Mouse (Mus musculus) thymus, adult 2 months (tissue): Measurements from ENCODE around the gene Mrps23. TPM values are rescaled to one million over a fixed set of nuclear protein-coding genes. Genes with fewer than 3 reads are reported as not detected.

Experiments
- DNase-seq: peaks from one replicate; pipeline ENCODE4 v3.0.0; 2021
- H3K27ac ChIP-seq: fragments of 200-500 bp; 2 replicates; pipeline ENCODE4 v1.5.1; 2012; ENCODE audit warnings: low read length, control low read depth; ENCODE audit not compliant: control insufficient read depth, insufficient read depth
- H3K27me3 ChIP-seq: fragments of 200-500 bp; 2 replicates; pipeline ENCODE4 v1.6.1; 2012; ENCODE audit warnings: mild to moderate bottlenecking, low read length, moderate library complexity, mixed read lengths; ENCODE audit not compliant: control insufficient read depth, insufficient read depth
- H3K36me3 ChIP-seq: fragments of 200-500 bp; 2 replicates; pipeline ENCODE4 v1.6.1; 2012; ENCODE audit warnings: mild to moderate bottlenecking, low read length, moderate library complexity; ENCODE audit not compliant: control insufficient read depth, insufficient read depth
- H3K4me1 ChIP-seq: fragments of 200-500 bp; replicated peaks from 2 replicates; pipeline ENCODE4 v1.6.1; 2012; ENCODE audit warnings: low read length; ENCODE audit not compliant: control insufficient read depth, insufficient read depth
- H3K4me3 ChIP-seq: fragments of 200-500 bp; 2 replicates; pipeline ENCODE4 v1.5.1; 2012; ENCODE audit warnings: mild to moderate bottlenecking, low read length, control low read depth, moderate library complexity; ENCODE audit not compliant: control insufficient read depth, insufficient read depth
- CTCF ChIP-seq: fragments of 200-500 bp; IDR thresholded peaks from 2 replicates; pipeline ENCODE4 v1.5.1; 2012; ENCODE audit warnings: mild to moderate bottlenecking, control low read depth, low read length, moderate library complexity, borderline replicate concordance; ENCODE audit not compliant: control insufficient read depth, poor library complexity, insufficient read depth; ENCODE audit errors: extremely low read depth
- POLR2A ChIP-seq: fragments of 200-500 bp; IDR thresholded peaks from 2 replicates; pipeline ENCODE4 v1.6.1; 2012; ENCODE audit warnings: mild to moderate bottlenecking, low read length, control low read depth, moderate library complexity; ENCODE audit not compliant: control insufficient read depth, poor library complexity, insufficient read depth; ENCODE audit errors: extremely low read depth
- WGBS: fragments of 180-500 bp; shearing (Covaris S2); methylation state at CpG from one replicate; pipeline ENCODE4 v1.1.7; 2018; 5-methylcytosine and 5-hydroxymethylcytosine counted together
- polyA plus RNA-seq: library from polyadenylated mRNA; depleted of rRNA; stranded (reverse); fragments of >200 nt; gene quantifications from 2 replicates; pipeline ENCODE4 v1.2.3, GENCODE M21; 2012

Mrps23 gene
- polyA plus RNA-seq, 1 experiment = 47.6 TPM

DNA sequence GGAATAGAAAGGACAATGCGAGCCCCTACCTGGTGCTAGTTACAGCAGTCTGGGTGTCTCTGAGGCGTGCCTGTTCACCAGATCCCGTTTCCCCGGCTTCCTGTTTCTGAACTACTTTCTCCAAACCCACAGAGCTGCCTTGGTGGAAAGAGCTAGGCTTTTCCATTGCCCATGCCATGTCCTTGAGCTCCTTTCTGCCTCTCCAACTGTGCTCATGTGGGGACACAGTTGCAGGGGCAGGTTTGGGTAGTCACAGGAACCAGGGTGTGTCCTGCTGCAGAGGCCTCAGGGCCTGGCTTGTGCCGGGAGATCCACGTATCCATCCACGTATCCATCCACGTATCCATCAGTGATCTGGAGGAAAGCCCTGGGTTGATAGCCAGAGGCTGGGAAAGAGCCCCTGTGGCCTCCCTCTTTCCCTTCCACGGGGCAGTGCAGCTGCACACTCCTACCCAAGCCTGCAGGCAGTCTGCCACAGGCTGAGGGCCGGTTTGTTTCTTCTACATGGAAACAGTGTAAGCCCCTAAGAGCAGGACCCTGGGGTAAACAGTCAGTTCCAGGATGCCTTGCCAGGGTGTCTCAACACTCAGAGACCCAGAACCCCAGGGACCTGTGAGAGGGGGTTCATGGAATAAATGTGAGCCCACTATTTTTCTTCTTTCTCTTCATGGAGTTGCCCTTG is 38.4 kb upstream of the Mrps23 start:
- H3K27me3 ChIP-seq = no peaks in the 10 kb centered on the region
- TF ChIP-seq POLR2A (no peak), CTCF (no peak)
- H3K4me1 ChIP-seq = peaks cover 24% of the 10 kb centered on the region
- 55% methylated on average over 10 of the region's 10 CpGs for WGBS
- no peak for DNase-seq
- no peak overlapping the region for H3K27ac ChIP-seq
- H3K36me3 ChIP-seq = no peaks in the 10 kb centered on the region
- no peak overlapping the region for H3K4me3 ChIP-seq

DNA sequence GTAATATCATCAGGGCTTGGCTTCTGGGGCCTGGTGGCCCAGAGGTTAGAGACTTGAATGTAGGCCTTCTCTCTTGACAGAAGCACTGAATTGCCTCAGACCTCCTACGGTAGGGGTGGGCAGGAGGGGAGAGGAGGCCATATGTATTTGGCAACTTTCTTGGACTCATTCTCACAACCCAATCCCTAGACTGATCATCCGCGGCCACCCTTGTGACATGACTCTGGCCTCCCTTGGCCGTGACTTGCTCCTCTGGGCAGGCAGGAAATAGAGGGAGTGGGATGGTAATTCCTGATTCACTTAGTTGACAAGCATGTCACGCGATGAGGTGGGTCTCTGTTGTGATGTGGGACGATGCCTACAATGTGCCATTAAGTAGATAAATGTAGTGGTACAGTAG is 37.7 kb upstream of the Mrps23 start:
- Histone ChIP-seq H3K27me3 (no peaks in the 10 kb centered on the region), H3K4me1 (peaks cover 20% of the 10 kb centered on the region), H3K36me3 (no peaks in the 10 kb centered on the region), H3K27ac (no peak overlapping the region), H3K4me3 (no peak overlapping the region)
- 95% methylated on average over 7 of the region's 7 CpGs for WGBS
- TF ChIP-seq CTCF = no peak
- TF ChIP-seq POLR2A = no peak
- DNase-seq = no peak

DNA sequence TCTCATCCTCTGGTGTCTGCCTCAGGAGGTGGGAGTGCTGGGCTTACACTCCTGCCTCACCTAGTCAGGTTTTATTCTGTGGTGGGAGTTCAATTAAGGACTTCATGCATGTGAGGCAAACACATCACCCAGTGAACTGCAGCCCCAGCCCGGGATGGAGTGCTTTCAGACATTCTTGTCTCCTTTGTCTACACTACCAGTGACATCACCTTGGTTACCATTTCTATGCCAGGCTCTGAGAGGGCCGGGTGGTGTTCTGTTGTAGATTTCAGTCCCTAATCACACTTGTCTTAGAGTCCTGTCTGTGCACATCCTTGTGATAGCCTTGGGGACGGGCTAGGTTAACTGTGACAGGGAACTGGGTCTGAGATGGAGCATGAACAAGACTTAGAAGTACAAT is 35.6 kb upstream of the Mrps23 start:
- no peak for DNase-seq
- Histone ChIP-seq H3K4me3 (no peak overlapping the region), H3K36me3 (no peaks in the 10 kb centered on the region), H3K27ac (no peak overlapping the region), H3K27me3 (no peaks in the 10 kb centered on the region), H3K4me1 (peaks cover 14% of the 10 kb centered on the region)
- WGBS = 89% methylated on average over 3 of the region's 3 CpGs
- TF ChIP-seq POLR2A = no peak
- TF ChIP-seq CTCF = no peak

DNA sequence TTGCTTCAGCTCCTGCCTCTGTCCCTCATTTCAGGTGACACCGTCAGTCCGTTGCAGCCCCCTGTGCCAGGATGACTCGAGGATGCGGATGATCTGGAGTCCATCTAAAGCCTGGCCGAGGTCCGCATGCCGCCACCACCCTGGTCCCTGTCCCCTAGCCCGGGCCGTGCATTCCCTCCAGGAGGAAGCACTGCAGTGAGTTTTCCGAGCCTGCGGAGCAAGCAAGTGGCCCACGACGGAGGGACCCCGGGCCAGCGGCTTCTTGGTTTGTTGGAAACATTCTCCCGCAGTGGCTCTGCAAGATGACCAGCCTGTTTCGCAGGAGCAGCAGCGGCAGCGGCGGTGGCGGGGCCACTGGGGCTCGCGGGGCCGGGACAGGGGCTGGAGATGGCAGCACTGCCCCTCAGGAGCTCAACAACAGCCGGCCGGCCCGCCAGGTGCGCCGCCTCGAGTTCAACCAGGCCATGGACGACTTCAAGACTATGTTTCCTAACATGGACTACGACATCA is 34.6 kb upstream of the Mrps23 start:
- H3K36me3 ChIP-seq = no peaks in the 10 kb centered on the region
- TF ChIP-seq CTCF (no peak), POLR2A (no peak)
- H3K4me3 ChIP-seq = no peak overlapping the region
- H3K4me1 ChIP-seq = peaks cover 8% of the 10 kb centered on the region
- no peak overlapping the region for H3K27ac ChIP-seq
- no peaks in the 10 kb centered on the region for H3K27me3 ChIP-seq
- DNase-seq = no peak
- 93% methylated on average over 32 of the region's 32 CpGs for WGBS

DNA sequence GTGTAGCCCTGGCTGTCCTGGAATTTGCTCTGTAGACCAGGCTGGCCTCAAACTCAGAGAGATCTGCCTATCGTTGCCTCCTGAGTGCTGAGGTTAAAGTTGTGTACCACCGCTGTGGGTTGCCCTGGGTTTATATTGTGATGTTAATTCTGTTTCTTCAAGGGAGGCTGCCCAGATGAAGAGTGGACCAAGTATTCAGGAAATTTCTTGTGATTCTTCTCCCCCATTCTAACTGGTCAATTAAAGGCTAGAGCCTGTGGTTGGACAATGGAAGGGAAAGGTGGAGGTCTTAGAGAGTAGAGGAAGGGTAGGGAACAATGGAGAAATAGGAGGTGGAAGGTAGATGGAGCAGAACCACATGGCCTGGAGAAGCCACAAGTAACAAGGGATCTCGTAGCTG is 33.6 kb upstream of the Mrps23 start:
- Histone ChIP-seq H3K36me3 (no peaks in the 10 kb centered on the region), H3K27me3 (no peaks in the 10 kb centered on the region), H3K27ac (no peak overlapping the region), H3K4me3 (no peak overlapping the region), H3K4me1 (no peaks in the 10 kb centered on the region)
- TF ChIP-seq CTCF (no peak), POLR2A (no peak)
- WGBS = 93% methylated on average over 3 of the region's 3 CpGs
- no peak for DNase-seq

DNA sequence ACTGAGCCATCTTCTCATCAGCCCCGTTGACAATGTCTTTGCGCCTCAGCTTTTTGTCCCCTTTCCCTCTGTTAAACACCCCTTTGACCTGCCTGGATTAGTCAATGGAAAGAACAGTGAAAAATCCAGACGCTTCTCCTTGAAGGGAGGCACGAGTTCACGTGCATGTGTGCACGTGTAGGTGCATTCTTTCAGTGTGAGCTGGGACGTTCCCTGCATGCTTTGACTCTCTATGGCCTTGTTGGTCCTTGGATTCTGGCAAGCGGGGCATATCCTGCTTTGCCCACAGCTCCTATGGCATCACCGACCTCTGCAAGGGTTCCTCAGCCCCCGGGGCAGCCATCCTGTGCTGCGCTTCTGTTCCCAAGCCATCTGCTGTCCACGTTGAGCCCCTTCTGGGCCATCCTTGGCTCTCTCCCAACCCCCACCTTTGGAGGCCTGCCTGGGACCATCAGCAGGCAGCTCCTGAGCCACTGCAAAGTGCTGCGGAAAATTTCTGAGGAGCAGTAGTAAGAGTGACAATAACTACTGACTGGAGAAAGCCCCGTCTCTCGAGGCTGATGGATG is 32.2 kb upstream of the Mrps23 start:
- no peak for TF ChIP-seq CTCF
- TF ChIP-seq POLR2A = no peak
- no peak for DNase-seq
- 93% methylated on average over 15 of the region's 15 CpGs for WGBS
- Histone ChIP-seq H3K4me1 (no peaks in the 10 kb centered on the region), H3K36me3 (no peaks in the 10 kb centered on the region), H3K4me3 (no peak overlapping the region), H3K27me3 (no peaks in the 10 kb centered on the region), H3K27ac (no peak overlapping the region)
